22 mouse cellular contexts compared by ENCODE assay signal in genomic region chr6:55376076-55376475, GRCm38 (mm10). TPM values are rescaled to one million over a fixed set of nuclear protein-coding genes. Genes with fewer than 3 reads are reported as not detected.
"Had no signal": no experiment of that assay in that cellular context is flagged by ENCODE, and none has a peak within 500 bp of the region (broad histone marks: within the 10 kb centered on the region; RNA-seq: fewer than 3 reads in every experiment).

Gene Ghrhr (plus strand): TSS chr6:55376295.

- H3K36me3 ChIP-seq: midbrain, embryonic 13.5 days; midbrain, embryonic 15.5 days; neural tube, embryonic 12.5 days; stomach, embryonic 15.5 days had no signal

- H3K27ac ChIP-seq: macrophage; midbrain, embryonic 13.5 days; midbrain, embryonic 15.5 days; neural tube, embryonic 12.5 days; stomach, embryonic 15.5 days; stomach, postnatal 0 days had no signal

- H3K4me1 ChIP-seq: midbrain, embryonic 13.5 days; midbrain, embryonic 15.5 days; neural tube, embryonic 12.5 days; stomach, embryonic 15.5 days had no signal

- H3K27me3 ChIP-seq: midbrain, embryonic 13.5 days; midbrain, embryonic 15.5 days; neural tube, embryonic 12.5 days; stomach, embryonic 15.5 days had no signal

- DNase-seq: lung, adult 2 months; right cerebral cortex, postnatal 14 days; thymus, adult 2 months; thymus, postnatal 25 days; thymus, postnatal 4 days had no signal

- H3K9ac ChIP-seq: midbrain, embryonic 13.5 days; midbrain, embryonic 15.5 days; neural tube, embryonic 12.5 days; stomach, embryonic 15.5 days had no signal

- H3K9me3 ChIP-seq: midbrain, embryonic 13.5 days; midbrain, embryonic 15.5 days; neural tube, embryonic 12.5 days; stomach, embryonic 15.5 days had no signal

- H3K4me3 ChIP-seq: megakaryocyte, embryonic 14.5 days; midbrain, embryonic 13.5 days; midbrain, embryonic 15.5 days; neural tube, embryonic 12.5 days; stomach, embryonic 15.5 days had no signal

- ATAC-seq: midbrain, embryonic 13.5 days; midbrain, embryonic 15.5 days had no signal

- H3K4me2 ChIP-seq: midbrain, embryonic 11.5 days; midbrain, embryonic 13.5 days; midbrain, embryonic 15.5 days; neural tube, embryonic 12.5 days; stomach, embryonic 15.5 days had no signal

RNA-seq across cellular contexts. Expression of gene Ghrhr, which starts in this region (rescaled TPM):
- total RNA-seq: megakaryocyte progenitor cell, adult 5-6 weeks; midbrain, postnatal 0 days; monocyte, adult 5-6 weeks; neutrophil, adult 5-6 weeks had no signal
- polyA plus RNA-seq: liver, embryonic 16.5 days; lung, adult 2 months; macrophage; midbrain, embryonic 11.5 days; midbrain, embryonic 13.5 days; midbrain, embryonic 15.5 days; midbrain, postnatal 0 days; neural tube, embryonic 12.5 days; neural tube, embryonic 14.5 days; spleen, adult 2 months; stomach, embryonic 15.5 days; stomach, postnatal 0 days; testis, adult 2 months; urinary bladder, adult 2 months had no signal
